23 mouse cellular contexts compared by ENCODE assay signal in the genomic region with DNA sequence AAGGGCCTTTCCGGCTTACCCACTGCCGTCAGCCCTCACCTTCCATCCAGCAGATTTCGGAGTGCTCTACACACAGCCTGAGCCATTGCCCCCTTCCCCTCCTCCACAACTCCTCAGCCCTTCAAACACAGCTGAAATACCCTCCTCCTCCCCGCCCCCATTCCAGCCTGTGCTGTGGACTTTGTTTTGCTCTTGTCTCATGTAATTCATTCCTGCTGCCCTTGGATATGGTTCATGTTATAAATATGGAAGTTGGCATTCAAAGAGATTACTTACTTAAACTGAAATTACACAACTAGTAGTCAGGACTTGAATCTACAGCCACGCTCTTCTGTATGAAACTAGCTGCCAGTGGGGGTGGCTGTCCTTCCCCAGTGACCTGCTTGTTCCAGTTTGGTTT. TPM values are rescaled to one million over a fixed set of nuclear protein-coding genes. Genes with fewer than 3 reads are reported as not detected.
A peak's percentile ranks its signal among the peaks of the same experiment; 100 is the strongest.
DNase-seq lines count a peak whose midpoint lies in the region; ATAC-seq and TF ChIP-seq lines count a peak whose summit lies in the region.
"Had no signal": no experiment of that assay in that cellular context is flagged by ENCODE, and none has a peak within 500 bp of the region (broad histone marks: within the 10 kb centered on the region; RNA-seq: fewer than 3 reads in every experiment).

No protein-coding gene starts in this region.

- 67% methylated on average over 5 of the region's 5 CpGs for WGBS in lung, postnatal 0 days
- 64% methylated on average over 5 of the region's 5 CpGs for WGBS in embryonic facial prominence, embryonic 13.5 days

- no peak overlapping the region for H3K9ac ChIP-seq in lung, postnatal 0 days (replicated peaks; ENCODE audit: low read depth)
- H3K9ac ChIP-seq in embryonic facial prominence, embryonic 13.5 days = 0 out of 2 replicates have a peak overlapping the region, but pooled peaks have one; percentile 40
- H3K9ac ChIP-seq: forebrain, embryonic 13.5 days; forebrain, postnatal 0 days; heart, embryonic 13.5 days; hindbrain, embryonic 15.5 days had no signal

- no peak for DNase-seq in layer of hippocampus, adult 2 months (ENCODE audit: low spot score in 2 of 2)
- no peak for DNase-seq in layer of hippocampus, adult 11-12 months (ENCODE audit: low spot score)
- DNase-seq in lung, postnatal 0 days (ENCODE audit: low spot score) = peak; percentile 52
- no peak for DNase-seq in lung, postnatal 10 days
- DNase-seq in NIH3T3 (ENCODE audit: low read depth) (peak; percentile 90), liver (no peak)
- DNase-seq in spleen, postnatal 14 days (ENCODE audit: low spot score in 2 of 2) = no peak
- DNase-seq: adrenal gland, adult 8-10 months; adrenal gland, postnatal 36 days; cerebellum, adult 2 months; forebrain, postnatal 0 days; gastrocnemius, postnatal 14 days; heart, adult 11 months; heart, postnatal 36 days had no signal

- H3K27ac ChIP-seq in layer of hippocampus, adult 2 months = peak overlapping the region; percentile 55; the same call in 1 of the 2 replicates
- H3K27ac ChIP-seq in lung, postnatal 0 days (ENCODE audit: low read length) = peak overlapping the region; percentile 91
- 0 out of 2 replicates have a peak overlapping the region, but pooled peaks have one; percentile 49 for H3K27ac ChIP-seq in embryonic facial prominence, embryonic 13.5 days
- H3K27ac ChIP-seq: embryonic facial prominence, embryonic 12.5 days; forebrain, embryonic 13.5 days; heart, embryonic 13.5 days; hindbrain, embryonic 15.5 days had no signal

- no peaks in the 10 kb centered on the region for H3K9me3 ChIP-seq in lung, postnatal 0 days (ENCODE audit: low read length)
- H3K9me3 ChIP-seq in embryonic facial prominence, embryonic 13.5 days = no peaks in the 10 kb centered on the region
- H3K9me3 ChIP-seq: embryonic facial prominence, embryonic 12.5 days; forebrain, embryonic 13.5 days; heart, embryonic 13.5 days; hindbrain, embryonic 15.5 days had no signal

- peaks cover 19% of the 10 kb centered on the region; the same call in 1 of the 2 replicates for H3K36me3 ChIP-seq in lung, postnatal 0 days (ENCODE audit: insufficient read depth, low read length)
- H3K36me3 ChIP-seq in embryonic facial prominence, embryonic 13.5 days = peaks cover 71% of the 10 kb centered on the region

- H3K4me1 ChIP-seq in lung, postnatal 0 days (ENCODE audit: insufficient read depth, low read depth, low read length) = peaks cover 7% of the 10 kb centered on the region; the same call in 1 of the 2 replicates
- H3K4me1 ChIP-seq in embryonic facial prominence, embryonic 13.5 days = peaks cover 10% of the 10 kb centered on the region
- H3K4me1 ChIP-seq: forebrain, embryonic 13.5 days; hindbrain, embryonic 15.5 days had no signal

- TF ChIP-seq EP300 in lung, postnatal 0 days (IDR thresholded peaks at IDR 0.05) = peak; percentile 39; the same call in 1 of the 2 replicates

- TF ChIP-seq CTCF in layer of hippocampus, adult 2 months (conservative IDR thresholded peaks at IDR 0.05) = no peak
- no peak for TF ChIP-seq CTCF in lung, postnatal 0 days (IDR thresholded peaks at IDR 0.05)

- H3K27me3 ChIP-seq in lung, postnatal 0 days (replicated peaks; ENCODE audit: insufficient read depth, low read length) = no peaks in the 10 kb centered on the region
- H3K27me3 ChIP-seq in embryonic facial prominence, embryonic 13.5 days = no peaks in the 10 kb centered on the region
- H3K27me3 ChIP-seq: embryonic facial prominence, embryonic 12.5 days; forebrain, embryonic 13.5 days; heart, embryonic 13.5 days; hindbrain, embryonic 15.5 days; Patski had no signal

- no peak for ATAC-seq in lung, postnatal 0 days
- no peak for ATAC-seq in embryonic facial prominence, embryonic 13.5 days (ENCODE audit: insufficient number of reproducible peaks, insufficient read depth, low FRiP score, low TSS enrichment, low read depth)
- ATAC-seq: forebrain, embryonic 13.5 days; forebrain, postnatal 0 days; Patski had no signal

- no peak overlapping the region for H3K4me3 ChIP-seq in layer of hippocampus, adult 2 months
- no peak overlapping the region for H3K4me3 ChIP-seq in lung, postnatal 0 days (ENCODE audit: low read depth, low read length)
- H3K4me3 ChIP-seq in embryonic facial prominence, embryonic 13.5 days = no peak overlapping the region
- H3K4me3 ChIP-seq: embryonic facial prominence, embryonic 12.5 days; forebrain, embryonic 13.5 days; heart, embryonic 13.5 days; hindbrain, embryonic 15.5 days had no signal

- H3K4me2 ChIP-seq in lung, postnatal 0 days (replicated peaks; ENCODE audit: low read depth, low read length) = no peak overlapping the region
- no peak overlapping the region for H3K4me2 ChIP-seq in embryonic facial prominence, embryonic 13.5 days
- H3K4me2 ChIP-seq: embryonic facial prominence, embryonic 12.5 days; forebrain, embryonic 13.5 days; heart, embryonic 13.5 days; hindbrain, embryonic 15.5 days had no signal

RNA-seq across cellular contexts. Expression of gene Hcrtr1, which starts 16.1 kb away (rescaled TPM):
- total RNA-seq in layer of hippocampus, adult 2 months (2021) = 1 to 10 TPM; 2.7 to 2.8 TPM
- 0.08 and 0.18 TPM in 2 replicates for polyA plus RNA-seq in lung, postnatal 0 days (2015; fragmentation: Nextera tagmentation; extraction: Ambion mirVana)
- 0.21 TPM in 2 replicates for polyA plus RNA-seq in embryonic facial prominence, embryonic 13.5 days (2015; fragmentation: Nextera tagmentation; extraction: Ambion mirVana)
- total RNA-seq: gastrocnemius, adult 18-20 months; gastrocnemius, postnatal 14 days; heart, postnatal 36 days; MEL had no signal
- polyA plus RNA-seq: forebrain, embryonic 13.5 days; heart, postnatal 0 days had no signal

RNA-seq across cellular contexts. Expression of gene Pef1, which starts 20.7 kb away (rescaled TPM):
- total RNA-seq in layer of hippocampus, adult 2 months (2021) = 10 to 100 TPM; 64.7 to 72.0 TPM
- polyA plus RNA-seq in lung, postnatal 0 days (2015; fragmentation: Nextera tagmentation; extraction: Ambion mirVana) = 82.0 and 84.6 TPM in 2 replicates
- polyA plus RNA-seq in embryonic facial prominence, embryonic 13.5 days (2015; fragmentation: Nextera tagmentation; extraction: Ambion mirVana) = 66.5 and 66.9 TPM in 2 replicates

RNA-seq across cellular contexts. Expression of gene Tinagl1, which starts 51.9 kb away (rescaled TPM):
- 10 to 100 TPM in 1 of 2 experiments, 1 to 10 TPM in 1; 9.1 to 11.7 TPM for total RNA-seq in layer of hippocampus, adult 2 months (2021)
- 213 and 288 TPM in 2 replicates for polyA plus RNA-seq in lung, postnatal 0 days (2015; fragmentation: Nextera tagmentation; extraction: Ambion mirVana)
- polyA plus RNA-seq in embryonic facial prominence, embryonic 13.5 days (2015; fragmentation: Nextera tagmentation; extraction: Ambion mirVana) = 13.8 and 14.2 TPM in 2 replicates

Comparison
In these comparisons a context has a peak if more than half of its experiments do, and no peak if none do; other contexts are left out.
1. DNase-seq: peak in lung, postnatal 0 days (single experiment) and NIH3T3 (single experiment); none in layer of hippocampus, adult 2 months (0 of 2), layer of hippocampus, adult 11-12 months (single experiment), lung, postnatal 10 days (single experiment), liver (single experiment) and spleen, postnatal 14 days (0 of 2).
2. RNA of gene Tinagl1, which starts 51.9 kb away (polyA plus RNA-seq): 213 to 288 TPM in lung, postnatal 0 days; 13.8 to 14.2 TPM in embryonic facial prominence, embryonic 13.5 days; every median in the first group is over 10 times any median in the second.
3. Peak in every context shown above with its lines, with median percentiles within 50 percentile points of each other: H3K27ac ChIP-seq.